Mouse (Mus musculus): ENCODE results near the gene Sft2d1. TPM values are rescaled to one million over a fixed set of nuclear protein-coding genes. Genes with fewer than 3 reads are reported as not detected.

Sft2d1 gene
- polyA plus RNA-seq, 1 experiment = 41.1 TPM

DNA sequence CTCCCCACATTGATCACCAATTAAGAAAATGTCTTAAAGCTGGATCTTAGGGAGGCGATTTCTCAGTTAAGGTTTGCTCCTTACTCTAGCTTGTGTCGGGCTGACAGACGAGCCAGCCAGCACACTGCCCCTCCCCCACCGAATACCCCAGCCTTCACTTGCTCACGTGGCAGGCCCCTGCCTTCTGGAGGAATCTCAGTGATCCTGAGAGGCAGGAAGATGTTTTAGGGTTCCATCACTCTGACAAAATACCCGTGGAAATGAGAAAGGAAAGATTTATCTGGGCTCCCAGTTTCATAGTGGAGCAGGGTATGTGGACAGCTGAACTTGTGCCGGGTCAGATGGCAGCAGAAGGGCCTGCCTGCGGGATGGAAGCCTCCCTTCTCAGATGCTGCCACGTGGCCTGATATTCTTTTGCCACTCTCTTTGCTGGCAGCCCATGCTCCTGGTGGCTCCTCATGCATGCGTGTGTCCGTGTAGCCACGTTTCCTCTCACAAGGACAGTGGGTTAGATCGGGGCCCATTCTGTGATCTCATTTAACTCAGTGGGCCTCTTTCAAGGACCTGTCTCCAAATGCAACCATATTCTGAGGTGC lies 59.8 kb downstream of the Sft2d1 start:
- TF ChIP-seq GATA1 (IDR thresholded peaks at IDR 0.05; ENCODE audit: low read length) = no peak

DNA sequence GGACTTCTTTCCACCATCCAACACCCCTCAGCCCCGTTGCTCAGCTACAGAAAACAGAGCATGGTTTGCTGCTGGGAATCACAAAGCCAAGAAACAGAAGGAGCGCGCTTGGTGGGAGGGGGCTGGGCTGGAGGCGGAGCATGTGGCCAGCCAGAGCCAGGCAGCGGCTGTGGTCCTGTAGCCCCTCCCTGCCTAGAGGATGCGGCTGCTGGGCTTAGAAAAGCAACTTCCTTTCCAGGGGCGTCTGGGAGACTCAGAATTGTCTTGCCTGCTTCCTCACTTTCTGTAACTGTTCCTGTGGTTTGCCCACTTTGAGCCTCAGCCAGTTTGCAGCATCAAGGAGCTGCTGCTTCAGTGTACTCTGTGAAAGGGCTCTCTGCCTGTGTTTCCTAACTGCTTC lies 60.9 kb downstream of the Sft2d1 start:
- TF ChIP-seq GATA1 (IDR thresholded peaks at IDR 0.05; ENCODE audit: low read length) = no peak

DNA sequence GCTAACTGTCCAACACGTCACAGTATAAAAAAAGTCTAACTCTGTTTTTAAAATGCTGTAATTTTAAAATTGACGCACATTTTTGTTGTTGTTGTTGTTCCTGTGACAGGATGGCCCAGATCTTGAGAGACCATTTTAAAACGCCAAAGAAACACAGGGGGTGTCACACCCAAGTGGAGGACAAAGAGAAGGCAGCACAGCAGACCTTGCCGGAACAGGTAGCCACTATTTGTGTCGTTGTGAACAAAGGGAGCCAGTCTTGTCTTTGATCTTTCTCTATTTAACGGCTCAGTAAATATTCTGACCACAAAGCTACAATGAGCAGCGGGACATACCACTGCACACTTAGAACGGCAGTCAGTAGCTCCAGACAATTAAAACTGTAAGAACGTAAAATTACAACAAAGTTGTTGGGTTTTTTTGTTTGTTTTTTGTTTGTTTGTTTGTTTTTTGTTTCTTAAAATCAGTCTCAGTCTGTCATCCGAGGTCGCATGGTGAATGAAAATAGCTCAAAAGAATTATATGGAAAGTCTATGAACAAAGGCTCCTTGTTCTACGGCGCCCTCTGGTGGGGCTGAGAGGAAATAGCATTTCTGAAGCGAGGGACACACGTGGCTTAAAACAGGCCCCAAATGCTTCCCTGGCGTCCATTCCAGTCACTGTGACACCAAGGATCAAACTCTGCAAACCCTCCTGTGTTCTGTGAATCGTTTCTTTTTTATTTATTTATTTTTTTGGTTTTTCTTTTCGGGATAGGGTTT lies 61.6 kb downstream of the Sft2d1 start:
- no peak for TF ChIP-seq GATA1 (IDR thresholded peaks at IDR 0.05; ENCODE audit: low read length)

Other genes starting within 250 kb of the Sft2d1 start
- gene Gm49673, start 163.3 kb upstream of the Sft2d1 start, polyA plus RNA-seq (2012) = not detected in 2 replicates
- 26.7 and 33.1 TPM in 2 replicates for gene Rnaset2a, start 163.0 kb upstream of the Sft2d1 start, polyA plus RNA-seq (2012)
- gene Fgfr1op, start 145.6 kb upstream of the Sft2d1 start, polyA plus RNA-seq (2012) = 7.1 and 16.5 TPM in 2 replicates
- not detected in 2 replicates for gene Ccr6, start 75.1 kb upstream of the Sft2d1 start, polyA plus RNA-seq (2012)
- gene Mpc1, start 28.2 kb upstream of the Sft2d1 start, polyA plus RNA-seq (2012) = 22.3 and 24.1 TPM in 2 replicates
- gene Prr18, start 26.4 kb downstream of the Sft2d1 start, polyA plus RNA-seq (2012) = 0.27 and 0.35 TPM in 2 replicates
- gene T2, start 44.9 kb downstream of the Sft2d1 start, polyA plus RNA-seq (2012) = 0.08 TPM in 1 of 2 replicates, not detected in the other
- gene T, start 123.3 kb downstream of the Sft2d1 start, polyA plus RNA-seq (2012) = not detected in 2 replicates
- 0.59 and 0.91 TPM in 2 replicates for gene Pde10a, start 214.3 kb downstream of the Sft2d1 start, polyA plus RNA-seq (2012)